In genomic region chr11:32699913-32700493, GRCm38 (mm10) we compare ENCODE assay signal across 19 mouse cellular contexts.
"Had no signal": no experiment of that assay in that cellular context is flagged by ENCODE, and none has a peak within 500 bp of the region (broad histone marks: within the 10 kb centered on the region; RNA-seq: fewer than 3 reads in every experiment).

No protein-coding gene starts in this region.

- DNase-seq: kidney, postnatal 25 days; left cerebral cortex, postnatal 4 days; liver, postnatal 0 days; lung, embryonic 14.5 days; lung, postnatal 10 days; lung, postnatal 4 days; retina, postnatal 1 day; thymus, adult 18-20 months; thymus, postnatal 36 days had no signal

- H3K9me3 ChIP-seq: limb, embryonic 12.5 days; limb, embryonic 15.5 days; midbrain, embryonic 10.5 days; midbrain, embryonic 13.5 days; neural tube, embryonic 13.5 days had no signal

- H3K4me2 ChIP-seq: limb, embryonic 12.5 days; limb, embryonic 15.5 days; liver, embryonic 11.5 days; lung, embryonic 14.5 days; midbrain, embryonic 13.5 days; neural tube, embryonic 13.5 days had no signal

- H3K36me3 ChIP-seq: limb, embryonic 12.5 days; limb, embryonic 15.5 days; midbrain, embryonic 10.5 days; midbrain, embryonic 13.5 days; neural tube, embryonic 13.5 days had no signal

- H3K4me3 ChIP-seq: limb, embryonic 12.5 days; limb, embryonic 15.5 days; midbrain, embryonic 10.5 days; midbrain, embryonic 13.5 days; myocyte; neural tube, embryonic 13.5 days had no signal

- H3K27me3 ChIP-seq: limb, embryonic 12.5 days; limb, embryonic 15.5 days; midbrain, embryonic 13.5 days; neural tube, embryonic 13.5 days had no signal

- H3K27ac ChIP-seq: kidney, postnatal 0 days; limb, embryonic 12.5 days; limb, embryonic 15.5 days; liver, embryonic 14.5 days; midbrain, embryonic 10.5 days; midbrain, embryonic 13.5 days; neural tube, embryonic 13.5 days had no signal

- H3K9ac ChIP-seq: limb, embryonic 12.5 days; limb, embryonic 15.5 days; liver, embryonic 14.5 days; liver, postnatal 0 days; lung, embryonic 14.5 days; midbrain, embryonic 13.5 days; neural tube, embryonic 13.5 days had no signal

- ATAC-seq: liver, postnatal 0 days; midbrain, embryonic 13.5 days; midbrain, embryonic 16.5 days had no signal
